Mouse (Mus musculus) cortical plate, adult 2 months (tissue): ENCODE results near the gene Obscn.

Experiments
- CTCF ChIP-seq: fragments of 200-500 bp; IDR thresholded peaks from 2 replicates; pipeline ENCODE4 v1.5.1; 2011; ENCODE audit warnings: mild to moderate bottlenecking, control low read depth, low read length; ENCODE audit not compliant: insufficient read depth; ENCODE audit errors: extremely low read depth
- POLR2A ChIP-seq: fragments of 200-500 bp; IDR thresholded peaks from 2 replicates; pipeline ENCODE4 v1.6.1; 2011; ENCODE audit warnings: mild to moderate bottlenecking, low read length, control low read depth; ENCODE audit not compliant: insufficient read depth; ENCODE audit errors: extremely low read depth

- TF ChIP-seq POLR2A, result no peak
- no peak for TF ChIP-seq CTCF
Measured at GRCm38 (mm10) chr11:59134373-59134997, 1.7 kb downstream of the Obscn start.
